Mouse (Mus musculus) brain, embryonic 14.5 days (tissue): ENCODE measurements around the gene Hsfy2.

Experiments used
- CTCF ChIP-seq: fragments of 200-500 bp; IDR thresholded peaks from 2 replicates; pipeline ENCODE4 v1.5.1; 2012; ENCODE audit warnings: inconsistent platforms, mild to moderate bottlenecking, moderate library complexity, borderline replicate concordance; ENCODE audit not compliant: insufficient read depth, insufficient read length; ENCODE audit errors: extremely low read depth
- POLR2A ChIP-seq: fragments of 200-500 bp; IDR thresholded peaks from 2 replicates; pipeline ENCODE4 v1.6.1; 2012; ENCODE audit warnings: mild to moderate bottlenecking, inconsistent platforms, borderline replicate concordance; ENCODE audit not compliant: poor library complexity, insufficient read depth, insufficient read length, severe bottlenecking; ENCODE audit errors: extremely low read depth

GRCm38 (mm10) chr1:56664606-56665005 lies 27.4 kb upstream of the Hsfy2 start:
- TF ChIP-seq POLR2A: no peak
- no peak for TF ChIP-seq CTCF
